Mouse (Mus musculus): Measurements from ENCODE around the gene Pax6.

- TF ChIP-seq POLR2A (IDR thresholded peaks at IDR 0.05; ENCODE audit: borderline replicate concordance, control insufficient read depth, low read depth, low read length) (no peak), CTCF (IDR thresholded peaks at IDR 0.05; ENCODE audit: control insufficient read depth, insufficient read depth, low read length) (no peak)
Observed at GRCm38 (mm10) chr2:105678306-105678705, 9.6 kb downstream of the Pax6 start.
